Mouse (Mus musculus): Measurements from ENCODE around the gene Prkn.

DNA sequence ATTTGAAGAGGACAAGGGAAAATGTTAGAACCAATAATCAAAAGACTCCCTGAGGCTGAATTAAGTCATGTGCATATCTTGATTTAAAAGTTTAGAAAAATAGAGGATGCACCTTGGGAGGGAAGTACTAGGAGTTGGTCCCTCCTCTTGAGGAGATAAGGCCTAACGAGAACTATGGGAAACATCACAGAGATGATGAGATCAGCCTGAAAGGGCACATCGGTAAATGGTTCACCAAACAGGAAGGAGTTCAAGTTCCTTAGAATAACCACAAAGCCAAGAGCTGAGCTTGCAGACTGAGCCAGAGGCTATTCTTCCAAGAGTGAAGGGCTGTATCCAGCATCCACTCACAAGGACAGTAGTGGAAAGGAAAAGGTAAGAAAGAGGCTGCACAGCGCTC, 1004.8 kb downstream of the Prkn start:
- TF ChIP-seq CTCF (IDR thresholded peaks at IDR 0.05; ENCODE audit: insufficient read depth, low read length) (no peak), POLR2A (IDR thresholded peaks at IDR 0.05; ENCODE audit: borderline replicate concordance, extremely low read depth, low read depth, low read length) (no peak)

Data from lung, adult 2 months (tissue).